Mouse (Mus musculus) erythroblast, embryonic 14.5 days (primary cell): Measurements from ENCODE around the gene Swap70.

Experiments used
- GATA1 ChIP-seq: IDR thresholded peaks from 2 replicates; pipeline ENCODE4 v1.6.1; 2012; ENCODE audit warnings: low read length, inconsistent platforms, mixed read lengths
- TAL1 ChIP-seq: IDR thresholded peaks from 3 replicates; pipeline ENCODE4 v1.6.1; 2012; ENCODE audit warnings: low read length, inconsistent platforms, mixed read lengths

DNA sequence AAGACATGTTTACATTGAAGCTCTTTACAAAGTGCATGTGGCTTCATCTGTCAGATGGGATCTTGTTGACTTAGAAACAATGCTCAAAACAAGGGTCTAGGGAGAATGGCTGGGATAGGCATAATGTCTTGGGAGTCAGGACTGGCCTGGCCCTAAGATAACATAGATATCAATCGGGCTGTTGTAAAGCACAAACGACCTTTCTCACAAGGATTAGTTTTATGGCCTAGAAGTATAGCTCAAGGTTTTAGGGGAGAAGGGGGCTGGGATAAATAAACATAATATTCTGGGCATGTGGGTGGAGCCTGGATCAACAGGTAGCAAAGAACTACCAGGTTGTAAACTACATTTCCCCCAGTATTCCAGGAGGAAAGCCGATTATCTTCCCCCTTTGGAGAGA is 10.5 kb upstream of the Swap70 start:
- no peak for TF ChIP-seq TAL1
- TF ChIP-seq GATA1 = no peak
